Mouse (Mus musculus) lung, embryonic 15.5 days (tissue): Measurements from ENCODE around the gene AI854703. TPM values are rescaled to one million over a fixed set of nuclear protein-coding genes. Genes with fewer than 3 reads are reported as not detected.
"Not testable (repeated sequence)": the region's sequence is repeated elsewhere in the genome, so short reads cannot be mapped to it uniquely, and the experiment has no call there.

Experiments
- ATAC-seq: fragments of 200-750 bp; cut with Nextera tagmentation; 2 replicates; pipeline ENCODE4 v1.8.0; 2017; ENCODE audit warnings: moderate number of reproducible peaks, borderline replicate concordance; ENCODE audit not compliant: low FRiP score, low TSS enrichment; ENCODE audit errors: extremely low read depth
- H3K27ac ChIP-seq: fragments of 300-500 bp; sonication (generic); 2 replicates; pipeline ENCODE4 v1.5.1; 2015; ENCODE audit warnings: moderate library complexity, mild to moderate bottlenecking, inconsistent platforms
- H3K27me3 ChIP-seq: fragments of 300-500 bp; sonication (generic); 2 replicates; pipeline ENCODE4 v1.6.1; 2015; ENCODE audit warnings: inconsistent platforms
- H3K36me3 ChIP-seq: fragments of 300-500 bp; sonication (generic); 2 replicates; pipeline ENCODE4 v1.6.1; 2015; ENCODE audit warnings: inconsistent platforms
- H3K4me1 ChIP-seq: fragments of 300-500 bp; sonication (generic); 2 replicates; pipeline ENCODE4 v1.6.1; 2015; ENCODE audit warnings: inconsistent platforms
- H3K4me2 ChIP-seq: fragments of 300-500 bp; sonication (generic); 2 replicates; pipeline ENCODE4 v1.6.1; 2015; ENCODE audit warnings: inconsistent platforms, mild to moderate bottlenecking, moderate library complexity
- H3K4me3 ChIP-seq: fragments of 300-500 bp; sonication (generic); 2 replicates; pipeline ENCODE4 v1.5.1; 2015; ENCODE audit warnings: mild to moderate bottlenecking, inconsistent platforms
- H3K9ac ChIP-seq: fragments of 300-500 bp; sonication (generic); 2 replicates; pipeline ENCODE4 v1.6.1; 2015; ENCODE audit warnings: inconsistent platforms
- H3K9me3 ChIP-seq: fragments of 300-500 bp; sonication (generic); 2 replicates; pipeline ENCODE4 v1.6.1; 2016; ENCODE audit warnings: inconsistent platforms
- WGBS: fragments of 180-500 bp; shearing (Covaris S2); methylation state at CpG from one replicate; pipeline ENCODE4 v1.1.7; 2015; 5-methylcytosine and 5-hydroxymethylcytosine counted together
- polyA plus RNA-seq: library from polyadenylated mRNA; unstranded; fragments of >200 nt; fragmentation: Nextera tagmentation; extraction: Ambion mirVana; gene quantifications from 2 replicates; pipeline ENCODE4 v1.2.1, GENCODE M21; 2015

The AI854703 gene
- polyA plus RNA-seq, 1 experiment from 2014 or later, result 0.93 TPM

GRCm38 (mm10) chr6:48622186-48622843, 4.2 kb upstream of the AI854703 start:
- not testable (repeated sequence) for H3K4me2 ChIP-seq, H3K9me3 ChIP-seq, H3K4me3 ChIP-seq, H3K4me1 ChIP-seq, H3K9ac ChIP-seq, ATAC-seq, H3K27ac ChIP-seq
- H3K36me3 ChIP-seq, result peaks cover 18% of the 10 kb centered on the region
- 81% methylated on average over 8 of the region's 8 CpGs for WGBS
- H3K27me3 ChIP-seq, result peaks cover 16% of the 10 kb centered on the region; the same call in 1 of the 2 replicates

GRCm38 (mm10) chr6:48623460-48623859, 3.1 kb upstream of the AI854703 start:
- no peak overlapping the region for H3K4me2 ChIP-seq
- ATAC-seq, result no peak
- no peak overlapping the region for H3K9ac ChIP-seq
- peaks cover 5% of the 10 kb centered on the region; the same call in 1 of the 2 replicates for H3K4me1 ChIP-seq
- 21% methylated on average over 1 of the region's 1 CpGs for WGBS
- peaks cover 27% of the 10 kb centered on the region for H3K27me3 ChIP-seq
- H3K9me3 ChIP-seq, result no peaks in the 10 kb centered on the region
- no peak overlapping the region for H3K27ac ChIP-seq
- no peak overlapping the region for H3K4me3 ChIP-seq
- peaks cover 18% of the 10 kb centered on the region for H3K36me3 ChIP-seq

- H3K27me3 ChIP-seq, result peaks cover 42% of the 10 kb centered on the region
- WGBS, result under 1% methylated on average over 32 of the region's 32 CpGs
These were observed 420 bp downstream of the AI854703 start for GRCm38 (mm10) chr6:48626984-48627383.

GRCm38 (mm10) chr6:48627511-48627924, 954 bp downstream of the AI854703 start:
- H3K4me1 ChIP-seq, result peaks cover 16% of the 10 kb centered on the region
- peak overlapping the region; percentile 84 for H3K4me2 ChIP-seq
- H3K9me3 ChIP-seq, result no peaks in the 10 kb centered on the region
- H3K4me3 ChIP-seq, result peak overlapping the region; percentile 47
- no peaks in the 10 kb centered on the region for H3K36me3 ChIP-seq
- no peak overlapping the region for H3K27ac ChIP-seq
- WGBS, result 7% methylated on average over 7 of the region's 7 CpGs
- H3K9ac ChIP-seq, result 0 out of 2 replicates have a peak overlapping the region, but pooled peaks have one; percentile 31
- H3K27me3 ChIP-seq, result peaks cover 42% of the 10 kb centered on the region
- ATAC-seq, result no peak

More at GRCm38 (mm10) chr6:48626984-48627383, 420 bp downstream of the AI854703 start:
- ATAC-seq, result no peak
- no peaks in the 10 kb centered on the region for H3K9me3 ChIP-seq
- no peaks in the 10 kb centered on the region for H3K36me3 ChIP-seq
- peak overlapping the region; percentile 31; the same call in 1 of the 2 replicates for H3K9ac ChIP-seq
- peak overlapping the region; percentile 47 for H3K4me3 ChIP-seq
- no peak overlapping the region for H3K27ac ChIP-seq
- H3K4me1 ChIP-seq, result peaks cover 16% of the 10 kb centered on the region
- H3K4me2 ChIP-seq, result peak overlapping the region; percentile 84

GRCm38 (mm10) chr6:48628377-48628776, 1.8 kb downstream of the AI854703 start:
- Histone ChIP-seq H3K36me3 (no peaks in the 10 kb centered on the region), H3K4me2 (no peak overlapping the region), H3K27me3 (peaks cover 42% of the 10 kb centered on the region), H3K27ac (no peak overlapping the region), H3K4me1 (peaks cover 16% of the 10 kb centered on the region), H3K4me3 (no peak overlapping the region), H3K9me3 (no peaks in the 10 kb centered on the region), H3K9ac (no peak overlapping the region)
- WGBS, result 69% methylated on average over 3 of the region's 3 CpGs
- no peak for ATAC-seq

- peak; percentile 53; the same call in 1 of the 2 replicates for ATAC-seq
- Histone ChIP-seq H3K27me3 (peaks cover 42% of the 10 kb centered on the region), H3K9me3 (no peaks in the 10 kb centered on the region), H3K9ac (no peak overlapping the region), H3K36me3 (no peaks in the 10 kb centered on the region), H3K4me3 (peak overlapping the region; percentile 42), H3K27ac (no peak overlapping the region), H3K4me2 (peak overlapping the region; percentile 88), H3K4me1 (peaks cover 16% of the 10 kb centered on the region)
- 10% methylated on average over 54 of the region's 54 CpGs for WGBS
These were observed 2.5 kb downstream of the AI854703 start for GRCm38 (mm10) chr6:48628808-48629660.

- Histone ChIP-seq H3K4me2 (peak overlapping the region; percentile 88), H3K27ac (no peak overlapping the region), H3K4me1 (peaks cover 16% of the 10 kb centered on the region), H3K27me3 (peaks cover 42% of the 10 kb centered on the region), H3K4me3 (peak overlapping the region; percentile 42), H3K9ac (no peak overlapping the region), H3K36me3 (no peaks in the 10 kb centered on the region), H3K9me3 (no peaks in the 10 kb centered on the region)
- 20% methylated on average over 13 of the region's 13 CpGs for whole genome bisulfite sequencing
- peak; percentile 15; the same call in 1 of the 2 replicates for ATAC-seq
These were observed 3.1 kb downstream of the AI854703 start for GRCm38 (mm10) chr6:48629661-48630034.

- H3K27ac ChIP-seq, result no peak overlapping the region
- no peaks in the 10 kb centered on the region for H3K36me3 ChIP-seq
- peaks cover 36% of the 10 kb centered on the region for H3K27me3 ChIP-seq
- WGBS, result 82% methylated on average over 8 of the region's 8 CpGs
- peaks cover 16% of the 10 kb centered on the region for H3K4me1 ChIP-seq
- H3K4me2 ChIP-seq, result no peak overlapping the region
- H3K4me3 ChIP-seq, result no peak overlapping the region
- H3K9ac ChIP-seq, result no peak overlapping the region
- no peaks in the 10 kb centered on the region for H3K9me3 ChIP-seq
- no peak for ATAC-seq
These were observed 4.3 kb downstream of the AI854703 start for GRCm38 (mm10) chr6:48630831-48631230.

DNA sequence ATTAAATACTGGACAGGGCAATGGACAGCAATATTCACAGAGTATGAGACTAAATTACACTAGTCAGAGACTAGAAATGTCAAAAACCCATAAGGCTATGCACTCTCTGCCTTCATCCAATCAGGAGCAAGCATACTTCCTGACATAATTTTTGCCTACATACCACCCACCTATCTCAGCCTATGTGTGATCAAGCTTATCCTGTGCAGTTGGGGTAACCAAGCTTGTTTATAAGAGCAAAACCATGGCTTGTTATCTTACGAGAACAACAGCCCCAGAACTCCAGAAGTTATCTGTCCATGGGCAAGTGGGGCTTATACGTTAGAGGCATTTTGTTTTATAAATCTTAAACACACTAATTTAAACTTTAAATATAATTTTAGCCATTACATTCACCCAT, 8.5 kb downstream of the AI854703 start:
- 66% methylated on average over 2 of the region's 2 CpGs for WGBS
- Histone ChIP-seq H3K36me3 (no peaks in the 10 kb centered on the region), H3K4me2 (no peak overlapping the region), H3K27ac (no peak overlapping the region), H3K4me3 (no peak overlapping the region), H3K9me3 (no peaks in the 10 kb centered on the region), H3K4me1 (no peaks in the 10 kb centered on the region), H3K27me3 (no peaks in the 10 kb centered on the region), H3K9ac (no peak overlapping the region)
- no peak for ATAC-seq

DNA sequence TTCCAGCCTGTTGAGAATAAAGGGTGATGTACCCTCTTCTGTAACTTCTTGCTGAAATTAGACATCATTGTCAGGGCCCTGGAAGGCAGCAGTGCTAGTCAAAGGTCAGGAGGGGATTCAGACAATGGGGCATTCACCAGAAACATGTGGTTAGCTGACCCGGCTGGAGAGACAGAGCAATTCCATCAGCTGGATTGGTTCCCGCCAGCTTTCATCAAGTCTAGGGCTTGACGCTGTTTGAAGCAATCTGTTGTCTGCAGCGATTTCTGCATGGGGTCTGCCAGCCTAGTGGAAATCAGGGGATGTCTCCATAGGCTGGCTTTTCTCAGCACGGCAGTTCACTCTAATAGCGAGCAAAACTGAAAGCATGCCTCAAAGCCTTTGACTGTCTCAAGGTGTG, 10.0 kb downstream of the AI854703 start:
- Histone ChIP-seq H3K36me3 (no peaks in the 10 kb centered on the region), H3K27me3 (no peaks in the 10 kb centered on the region), H3K9me3 (no peaks in the 10 kb centered on the region), H3K27ac (no peak overlapping the region), H3K4me3 (no peak overlapping the region), H3K4me2 (no peak overlapping the region), H3K9ac (no peak overlapping the region), H3K4me1 (no peaks in the 10 kb centered on the region)
- no peak for ATAC-seq
- WGBS, result 61% methylated on average over 6 of the region's 6 CpGs

DNA sequence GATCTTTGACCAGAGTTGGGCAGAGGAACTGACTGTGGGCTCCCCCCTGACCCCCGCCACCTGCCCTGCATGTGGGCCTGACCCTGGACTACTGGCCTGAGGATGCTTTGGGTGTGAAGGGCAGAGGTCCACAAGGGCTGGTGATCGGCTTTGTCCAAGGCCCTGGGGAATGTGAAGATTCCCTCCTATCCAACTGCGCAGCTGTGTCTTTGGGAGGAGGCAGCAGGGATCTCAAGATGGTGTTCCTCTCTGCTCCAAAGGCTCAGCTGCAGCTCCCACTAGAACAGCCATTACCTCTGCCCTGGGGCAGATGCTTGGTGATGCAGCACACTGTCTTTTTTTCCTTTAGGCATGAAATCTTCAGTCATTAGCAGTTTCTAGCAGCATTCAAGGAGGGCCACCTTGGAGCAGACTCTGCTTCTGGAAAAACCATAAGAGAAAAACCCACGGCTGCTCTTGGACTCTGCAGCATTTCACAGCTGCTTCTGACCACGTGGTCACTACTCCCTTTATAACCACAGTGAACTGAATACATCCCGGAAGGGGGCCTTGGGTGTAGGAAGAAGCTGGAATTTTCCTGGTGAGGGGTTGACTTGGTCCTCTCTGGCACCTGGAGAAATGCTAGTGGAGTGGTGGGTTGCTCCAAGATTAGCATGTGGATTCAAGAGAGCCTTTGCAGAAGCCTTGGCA, 11.4 kb downstream of the AI854703 start:
- ATAC-seq, result no peak
- Histone ChIP-seq H3K4me3 (no peak overlapping the region), H3K9ac (no peak overlapping the region), H3K4me1 (no peaks in the 10 kb centered on the region), H3K4me2 (no peak overlapping the region), H3K27me3 (no peaks in the 10 kb centered on the region), H3K9me3 (no peaks in the 10 kb centered on the region), H3K36me3 (no peaks in the 10 kb centered on the region), H3K27ac (no peak overlapping the region)
- 61% methylated on average over 6 of the region's 6 CpGs for WGBS
